Mouse (Mus musculus) olfactory bulb, adult 2 months (tissue): ENCODE results near the gene Snapc2.

ENCODE experiments used
- CTCF ChIP-seq: fragments of 200-500 bp; IDR thresholded peaks from 2 replicates; pipeline ENCODE4 v1.5.1; 2012; ENCODE audit warnings: low read depth, mild to moderate bottlenecking, low read length, moderate library complexity; ENCODE audit not compliant: insufficient read depth
- POLR2A ChIP-seq: fragments of 200-500 bp; IDR thresholded peaks from 2 replicates; pipeline ENCODE4 v1.6.1; 2012; ENCODE audit warnings: mild to moderate bottlenecking, low read depth, low read length, moderate library complexity; ENCODE audit not compliant: insufficient read depth

DNA sequence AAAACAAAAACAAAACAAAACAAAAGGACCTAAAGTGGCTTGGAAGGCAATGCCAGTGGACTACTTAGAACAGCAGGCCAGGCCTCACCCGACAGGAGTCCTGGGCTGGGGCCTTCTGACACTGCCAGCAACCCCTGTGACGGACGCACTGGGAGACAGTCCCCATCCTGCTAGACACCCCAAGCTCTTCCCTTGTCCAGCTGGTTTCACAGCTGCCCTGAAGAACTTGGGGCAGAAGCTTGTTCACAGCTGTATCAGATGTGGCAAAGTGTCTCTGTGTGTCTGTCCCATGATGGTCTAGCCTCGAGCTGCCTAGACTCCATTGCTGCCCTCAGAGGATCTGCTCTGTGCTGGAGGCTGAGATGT lies 6.9 kb downstream of the Snapc2 start:
- no peak for TF ChIP-seq POLR2A
- TF ChIP-seq CTCF, result no peak
